Mouse (Mus musculus) stomach, postnatal 0 days (tissue): ENCODE measurements around the gene Fxr2.

Source experiments
- CTCF ChIP-seq: IDR thresholded peaks from 2 replicates; pipeline ENCODE4 v1.5.1; 2016; ENCODE audit warnings: antibody characterized with exemption, low read depth, mild to moderate bottlenecking, moderate library complexity
- EP300 ChIP-seq: optimal IDR thresholded peaks from 2 replicates; pipeline ENCODE3; 2016; ENCODE audit warnings: antibody characterized with exemption

- TF ChIP-seq CTCF (no peak), EP300 (no peak)
Measured at GRCm38 (mm10) chr11:69604347-69604746, 28.4 kb upstream of the Fxr2 start.
